Mouse (Mus musculus) testis, adult 2 months (tissue): ENCODE measurements at regions not wholly inside any gene's neighbourhood (a gene's known extent, or its start where the extent isn't known, plus 50 kb on each side); places are given as distances from the start of the nearest gene placed in this dataset.

Experiments used
- CTCF ChIP-seq: fragments of 200-500 bp; IDR thresholded peaks from 2 replicates; pipeline ENCODE4 v1.5.1; 2012; ENCODE audit warnings: low read depth, mild to moderate bottlenecking, inconsistent platforms, low read length, moderate library complexity; ENCODE audit not compliant: control insufficient read depth, insufficient read depth, insufficient replicate concordance
- POLR2A ChIP-seq: fragments of 200-500 bp; IDR thresholded peaks from 2 replicates; pipeline ENCODE4 v1.6.1; 2012; ENCODE audit warnings: low read depth, mild to moderate bottlenecking, inconsistent platforms, low read length, moderate library complexity; ENCODE audit not compliant: control insufficient read depth

GRCm38 (mm10) chr13:101115296-101115695 is 282.1 kb upstream of the Slc30a5 start:
- TF ChIP-seq POLR2A (no peak), CTCF (no peak)
